Mouse (Mus musculus): ENCODE measurements around the gene Cdca5.
A peak's percentile ranks its signal among the peaks of the same experiment; 100 is the strongest.

DNA sequence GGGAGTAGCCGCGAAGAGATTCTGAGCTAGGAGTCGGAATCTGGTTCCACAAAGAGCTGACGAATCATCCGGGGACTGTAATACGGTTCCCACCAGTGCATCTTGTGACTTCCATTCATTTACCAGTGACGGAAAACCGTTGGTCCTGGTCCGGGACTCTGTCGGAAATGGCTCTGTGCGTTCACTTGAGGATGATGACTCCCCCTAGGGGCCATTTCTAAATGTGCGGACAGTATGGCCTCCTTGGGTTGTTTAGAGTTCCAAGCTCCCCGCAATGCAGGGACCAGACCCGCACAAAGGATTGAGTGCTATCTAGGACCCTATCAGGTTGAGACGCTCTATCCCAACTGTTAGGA is 56.6 kb downstream of the Cdca5 start, which contains the start of gene Arl2:
- TF ChIP-seq CTCF (IDR thresholded peaks at IDR 0.05; ENCODE audit: low read depth, low read length) (peak; percentile 52), POLR2A (IDR thresholded peaks at IDR 0.05; ENCODE audit: insufficient read depth, low read length) (no peak), EP300 (IDR thresholded peaks at IDR 0.05; ENCODE audit: insufficient read depth, low read depth, low read length) (no peak)

All from ES-Bruce4 (cell line).